Mouse (Mus musculus): ENCODE results near the gene Grip1.

Grip1 gene

GRCm38 (mm10) chr10:119830388-119830956, 376.8 kb downstream of the Grip1 start:
- DNase-seq (ENCODE audit: low read depth, low spot score) = no peak

- no peak for DNase-seq (ENCODE audit: low read depth, low spot score)
Observed at GRCm38 (mm10) chr10:119831086-119831485, 377.5 kb downstream of the Grip1 start.

- DNase-seq (ENCODE audit: low read depth, low spot score) = no peak
Observed at GRCm38 (mm10) chr10:119833334-119833733, 379.7 kb downstream of the Grip1 start.

GRCm38 (mm10) chr10:119834122-119834521, 380.5 kb downstream of the Grip1 start:
- no peak for DNase-seq (ENCODE audit: low read depth, low spot score)

GRCm38 (mm10) chr10:119839645-119840044, 386.0 kb downstream of the Grip1 start:
- DNase-seq (ENCODE audit: low read depth, low spot score) = no peak

GRCm38 (mm10) chr10:119842004-119842403, 388.4 kb downstream of the Grip1 start:
- no peak for DNase-seq (ENCODE audit: low read depth, low spot score)

- no peak for DNase-seq (ENCODE audit: low read depth, low spot score)
Observed at GRCm38 (mm10) chr10:119845705-119846410, 392.2 kb downstream of the Grip1 start.

- no peak for DNase-seq (ENCODE audit: low read depth, low spot score)
Observed at GRCm38 (mm10) chr10:119851594-119851993, 398.0 kb downstream of the Grip1 start.

GRCm38 (mm10) chr10:119852582-119853135, 399.0 kb downstream of the Grip1 start:
- peak; percentile 26 for DNase-seq (ENCODE audit: low read depth, low spot score)

GRCm38 (mm10) chr10:119867726-119868125, 414.1 kb downstream of the Grip1 start:
- no peak for DNase-seq (ENCODE audit: low read depth, low spot score)

GRCm38 (mm10) chr10:119868995-119869579, 415.5 kb downstream of the Grip1 start:
- no peak for DNase-seq (ENCODE audit: low read depth, low spot score)

GRCm38 (mm10) chr10:119876721-119877120, 423.1 kb downstream of the Grip1 start:
- DNase-seq (ENCODE audit: low read depth, low spot score) = no peak

- DNase-seq (ENCODE audit: low read depth, low spot score) = no peak
Observed at GRCm38 (mm10) chr10:119878331-119878730, 424.7 kb downstream of the Grip1 start.

- DNase-seq (ENCODE audit: low read depth, low spot score) = no peak
Observed at GRCm38 (mm10) chr10:119884591-119884990, 431.0 kb downstream of the Grip1 start.

GRCm38 (mm10) chr10:119885563-119885962, 431.9 kb downstream of the Grip1 start:
- DNase-seq (ENCODE audit: low read depth, low spot score) = no peak

- DNase-seq (ENCODE audit: low read depth, low spot score) = no peak
Observed at GRCm38 (mm10) chr10:119886681-119887080, 433.1 kb downstream of the Grip1 start.

- no peak for DNase-seq (ENCODE audit: low read depth, low spot score)
Observed at GRCm38 (mm10) chr10:119902754-119903153, 449.1 kb downstream of the Grip1 start.

- DNase-seq (ENCODE audit: low read depth, low spot score) = no peak
Observed at GRCm38 (mm10) chr10:119906869-119907268, 453.2 kb downstream of the Grip1 start.

GRCm38 (mm10) chr10:119917995-119918394, 464.4 kb downstream of the Grip1 start:
- no peak for DNase-seq (ENCODE audit: low read depth, low spot score)

- DNase-seq (ENCODE audit: low read depth, low spot score) = no peak
Observed at GRCm38 (mm10) chr10:119927963-119928362, 474.3 kb downstream of the Grip1 start.

- DNase-seq (ENCODE audit: low read depth, low spot score) = no peak
Observed at GRCm38 (mm10) chr10:119928921-119929320, 475.3 kb downstream of the Grip1 start.

- peak; percentile 8 for DNase-seq (ENCODE audit: low read depth, low spot score)
Observed at GRCm38 (mm10) chr10:119932794-119933193, 479.2 kb downstream of the Grip1 start.

- no peak for DNase-seq (ENCODE audit: low read depth, low spot score)
Observed at GRCm38 (mm10) chr10:119933362-119933761, 479.7 kb downstream of the Grip1 start.

Data from forelimb bud, embryonic 11.5 days (tissue).